Mouse (Mus musculus): ENCODE data around the gene Lamb3. TPM values are rescaled to one million over a fixed set of nuclear protein-coding genes. Genes with fewer than 3 reads are reported as not detected.
"Not testable (repeated sequence)": the region's sequence is repeated elsewhere in the genome, so short reads cannot be mapped to it uniquely, and the experiment has no call there.

Lamb3 gene
- total RNA-seq, 2 experiments from 2014 or later, result 0.89 to 1.6 TPM

DNA sequence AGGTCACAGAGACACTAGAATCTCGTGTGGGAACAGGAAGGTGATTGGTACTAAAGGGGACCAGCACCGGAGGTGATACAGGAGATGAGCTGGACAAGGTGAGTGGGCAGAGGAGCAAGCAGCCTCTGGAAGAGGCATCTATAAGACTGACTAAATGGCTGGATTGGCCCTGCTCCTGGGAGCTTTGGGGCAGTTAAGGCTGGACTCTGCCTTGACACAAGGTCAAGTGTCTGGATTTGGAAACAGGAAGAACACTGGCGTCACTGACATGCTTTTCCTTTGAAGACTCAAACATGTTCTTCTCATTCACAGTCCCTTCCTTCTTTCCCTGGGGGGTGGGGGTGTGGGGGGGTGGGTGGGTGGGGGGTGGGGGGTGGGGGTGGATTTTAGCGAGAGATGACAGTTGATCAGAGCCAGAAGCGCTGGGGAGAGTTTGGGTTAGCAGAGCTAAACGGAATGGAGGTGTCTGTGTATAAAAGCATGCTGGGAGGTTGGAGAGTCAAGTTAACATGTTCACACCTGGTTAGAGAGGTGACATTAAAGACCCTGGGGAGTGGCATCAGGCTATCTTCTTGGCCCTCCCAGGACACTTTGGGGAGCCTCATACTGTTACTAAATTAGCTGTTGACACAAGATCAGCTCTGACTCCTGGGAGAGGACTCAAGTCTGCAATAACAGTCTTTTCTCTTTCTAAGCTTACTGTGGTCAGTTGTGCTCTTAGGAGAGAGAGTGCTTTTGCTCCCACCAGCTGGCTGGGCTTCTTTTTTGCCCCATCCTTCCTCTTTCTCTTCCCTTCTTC lies 63.7 kb downstream of the Lamb3 start:
- intact Hi-C loops (cut with DNase I), result loop anchor here (5.0 kb wide), 1 partner anchor 46 kb away; no protein-coding TSS in a partner anchor
- no peak for DNase-seq (ENCODE audit: low spot score in 2 of 2)

GRCm38 (mm10) chr1:193272137-193272915 lies 64.8 kb downstream of the Lamb3 start:
- DNase-seq (ENCODE audit: low spot score in 2 of 2), result peak in 1 of 2 experiments; percentile 30
- intact Hi-C loops (cut with DNase I), result loop anchor here (5.0 kb wide), 1 partner anchor 45 kb away; no protein-coding TSS in a partner anchor

GRCm38 (mm10) chr1:193272916-193273601 lies 65.6 kb downstream of the Lamb3 start, which contains the start of gene G0s2:
G0s2 (minus strand) TSS chr1:193273217.
- DNase-seq (ENCODE audit: low spot score in 2 of 2), result peak; percentile 52 to 55
- intact Hi-C loops (cut with DNase I), result loop anchor here (5.0 kb wide), 1 partner anchor 44 kb away; no protein-coding TSS in a partner anchor

GRCm38 (mm10) chr1:193274407-193275071 lies 67.0 kb downstream of the Lamb3 start:
- intact Hi-C loops (cut with DNase I), result loop anchor here (5.0 kb wide), 1 partner anchor 43 kb away; no protein-coding TSS in a partner anchor

GRCm38 (mm10) chr1:193278414-193279045 lies 71.0 kb downstream of the Lamb3 start:
- no peak for DNase-seq (ENCODE audit: low spot score in 2 of 2)
- intact Hi-C loops (cut with DNase I), result no loop called here

More at GRCm38 (mm10) chr1:193274407-193275071, 67.0 kb downstream of the Lamb3 start:
- no peak for DNase-seq (ENCODE audit: low spot score in 2 of 2)

DNA sequence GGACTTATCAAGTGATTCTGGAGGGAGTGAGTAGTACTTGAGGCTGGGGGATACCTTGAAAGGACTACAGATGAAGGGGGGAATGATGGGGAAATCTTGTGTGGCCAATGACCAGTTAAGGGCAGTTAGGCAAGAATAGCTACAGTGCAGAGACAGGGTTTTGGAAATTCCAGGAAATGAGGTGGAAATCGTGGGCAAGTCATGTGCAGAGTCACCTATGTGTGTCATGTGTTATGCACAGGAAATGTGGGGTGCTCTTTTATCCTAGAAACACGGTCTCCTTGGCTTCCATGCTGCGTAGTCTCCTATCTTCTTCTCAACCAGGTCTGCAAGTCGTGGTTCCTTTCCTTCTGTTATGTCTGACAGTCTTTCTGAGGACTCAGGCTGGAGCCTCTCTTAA lies 72.0 kb downstream of the Lamb3 start:
- intact Hi-C loops (cut with DNase I), result no loop called here
- DNase-seq (ENCODE audit: low spot score in 2 of 2), result no peak

DNA sequence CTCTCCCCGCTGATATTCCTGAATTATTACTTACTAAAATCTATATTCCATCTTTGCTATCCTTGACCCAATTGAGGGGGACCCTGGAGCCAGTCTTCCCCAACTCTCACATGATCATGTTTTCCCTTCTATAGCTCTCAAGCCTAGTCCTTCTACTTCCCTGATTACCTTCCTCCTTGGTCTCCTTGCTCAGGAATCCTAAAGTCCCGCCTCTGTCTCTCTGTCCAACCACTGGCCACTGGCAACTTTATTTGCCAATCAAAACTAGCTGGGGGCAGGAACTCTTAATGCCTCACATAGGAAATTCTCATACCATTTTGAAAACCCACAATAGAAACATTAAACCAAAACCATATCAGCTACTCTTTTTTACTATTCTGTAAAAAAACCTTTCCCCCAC lies 73.8 kb downstream of the Lamb3 start:
- DNase-seq (ENCODE audit: low spot score in 2 of 2), result no peak
- intact Hi-C loops (cut with DNase I), result no loop called here

- intact Hi-C loops (cut with DNase I), result no loop called here
- DNase-seq (ENCODE audit: low spot score in 2 of 2), result no peak
Measured at GRCm38 (mm10) chr1:193284228-193284779, 76.8 kb downstream of the Lamb3 start.

- DNase-seq (ENCODE audit: low spot score in 2 of 2); intact Hi-C loops (cut with DNase I): not testable (repeated sequence)
Measured at GRCm38 (mm10) chr1:193285766-193286325, 78.3 kb downstream of the Lamb3 start.

DNA sequence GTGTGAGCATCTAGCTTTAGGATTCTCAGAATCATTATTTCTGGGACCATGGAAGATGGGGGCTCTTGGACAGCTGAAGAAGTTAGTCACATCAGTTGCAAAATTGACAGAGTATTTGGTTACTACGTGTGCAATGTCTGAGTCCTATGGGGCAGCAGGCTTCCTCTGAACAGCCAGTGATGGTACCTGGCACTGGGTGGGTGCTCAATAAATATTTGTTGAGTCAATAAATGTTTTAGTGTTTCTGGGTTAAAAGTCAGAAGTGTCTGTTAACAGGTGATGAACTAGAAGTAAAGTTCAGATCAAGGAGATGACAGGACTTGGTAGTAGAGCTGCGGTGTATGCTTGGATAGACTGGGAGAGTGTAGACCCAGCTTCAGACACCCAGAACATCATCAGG lies 80.1 kb downstream of the Lamb3 start:
- DNase-seq (ENCODE audit: low spot score in 2 of 2), result no peak
- intact Hi-C loops (cut with DNase I), result no loop called here

GRCm38 (mm10) chr1:193289076-193289475 lies 81.6 kb downstream of the Lamb3 start:
- intact Hi-C loops (cut with DNase I), result no loop called here
- DNase-seq (ENCODE audit: low spot score in 2 of 2), result no peak

DNA sequence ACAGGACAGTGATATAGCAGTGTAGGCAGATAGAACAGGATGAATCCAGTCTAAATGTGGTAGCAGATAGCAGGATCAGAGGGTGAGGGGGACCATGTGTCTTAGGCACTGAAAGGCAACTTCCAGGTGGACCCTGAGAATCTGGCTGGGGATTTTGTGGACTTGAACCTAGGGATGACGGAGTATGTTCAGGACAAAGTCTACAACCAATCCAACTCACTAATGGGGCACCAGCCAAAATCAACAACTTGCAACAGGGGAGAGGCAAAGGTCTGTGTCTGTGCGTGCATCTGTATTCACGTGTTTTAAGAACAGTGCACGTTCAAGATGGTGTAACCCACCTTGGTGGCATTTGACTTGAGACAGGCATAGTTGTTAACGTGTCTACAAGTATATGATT lies 82.4 kb downstream of the Lamb3 start:
- intact Hi-C loops (cut with DNase I), result no loop called here
- no peak for DNase-seq (ENCODE audit: low spot score in 2 of 2)

DNA sequence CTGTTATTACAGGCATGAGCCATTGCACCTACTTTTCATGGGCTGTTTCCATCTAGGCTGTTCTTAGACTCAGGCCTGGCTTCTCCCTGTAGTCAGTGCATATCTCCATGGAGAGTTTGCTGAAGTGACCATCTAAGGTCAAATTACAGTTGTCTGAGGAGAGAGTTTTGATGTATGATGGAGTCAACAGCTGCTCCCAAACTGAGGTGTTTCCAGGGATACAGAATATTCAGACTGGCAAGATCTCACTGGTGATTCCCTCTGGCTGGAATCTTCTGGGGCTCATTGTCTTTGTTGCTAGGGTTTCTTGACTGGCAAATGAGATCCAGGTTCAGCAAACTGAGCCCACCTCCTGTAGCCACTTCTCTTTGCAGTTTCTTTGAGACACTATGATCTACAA lies 83.2 kb downstream of the Lamb3 start:
- no peak for DNase-seq (ENCODE audit: low spot score in 2 of 2)
- intact Hi-C loops (cut with DNase I), result no loop called here

DNA sequence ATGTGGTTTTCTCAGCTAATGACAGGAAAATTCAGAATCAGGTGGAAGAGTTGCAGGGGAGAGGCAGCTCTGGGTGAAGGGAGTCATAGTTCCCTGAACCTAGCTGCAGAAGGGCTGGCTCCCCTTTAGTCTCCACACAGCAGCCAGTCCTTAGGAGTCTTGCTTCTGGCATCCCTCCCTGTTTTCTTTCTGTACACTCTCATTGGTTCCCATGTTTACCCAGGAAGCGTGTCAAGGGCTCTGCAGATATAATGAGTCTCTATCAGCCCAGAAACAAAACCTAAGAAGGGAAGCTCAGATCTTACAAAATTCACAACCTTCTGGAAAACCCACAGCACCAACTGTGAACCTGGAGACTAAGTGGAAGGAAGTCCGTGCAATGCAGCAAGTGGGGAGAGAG lies 85.5 kb downstream of the Lamb3 start:
- DNase-seq (ENCODE audit: low spot score in 2 of 2), result no peak
- intact Hi-C loops (cut with DNase I), result no loop called here

DNA sequence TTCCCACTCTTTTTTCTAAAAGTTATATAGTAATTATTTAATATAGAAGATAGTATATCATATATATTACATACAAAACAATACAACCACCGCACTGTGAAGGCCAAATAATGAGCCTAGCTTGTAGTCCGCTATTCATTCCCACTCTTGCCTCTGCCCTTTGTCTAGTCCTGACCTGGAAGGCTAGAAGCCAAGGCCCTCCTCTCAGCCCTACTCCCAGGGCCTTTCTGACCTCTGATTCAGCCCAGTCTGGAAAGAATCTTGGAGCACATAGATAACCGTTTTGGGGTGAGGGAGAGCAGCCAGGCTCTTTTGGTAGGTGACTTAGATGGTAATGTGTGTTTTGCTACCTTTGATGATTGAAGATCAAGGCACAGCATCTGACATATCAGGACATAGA lies 86.4 kb downstream of the Lamb3 start:
- no peak for DNase-seq (ENCODE audit: low spot score in 2 of 2)

DNA sequence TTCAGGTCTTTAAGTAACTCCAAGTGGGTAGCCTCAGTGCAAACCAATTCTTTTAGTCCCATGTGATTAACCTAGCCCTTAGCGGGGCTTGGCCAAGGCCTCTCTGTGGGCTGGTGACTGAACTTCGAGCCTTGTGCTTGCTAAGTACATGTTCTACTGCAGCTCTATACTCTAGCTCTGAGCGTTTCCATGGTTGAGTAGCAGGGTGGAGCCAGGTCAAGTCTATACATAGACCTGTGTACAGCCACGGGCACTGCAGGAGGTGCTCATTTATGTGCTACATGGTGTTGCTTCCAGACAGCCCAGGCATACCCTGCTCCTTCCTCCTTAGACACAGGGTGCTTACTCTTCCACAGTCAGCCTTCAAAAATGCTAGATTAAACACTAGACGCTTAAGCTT lies 88.4 kb downstream of the Lamb3 start:
- intact Hi-C loops (cut with DNase I), result no loop called here
- DNase-seq (ENCODE audit: low spot score in 2 of 2), result no peak

More for the DNA sequence above, 86.4 kb downstream of the Lamb3 start:
- intact Hi-C loops (cut with DNase I), result no loop called here

DNA sequence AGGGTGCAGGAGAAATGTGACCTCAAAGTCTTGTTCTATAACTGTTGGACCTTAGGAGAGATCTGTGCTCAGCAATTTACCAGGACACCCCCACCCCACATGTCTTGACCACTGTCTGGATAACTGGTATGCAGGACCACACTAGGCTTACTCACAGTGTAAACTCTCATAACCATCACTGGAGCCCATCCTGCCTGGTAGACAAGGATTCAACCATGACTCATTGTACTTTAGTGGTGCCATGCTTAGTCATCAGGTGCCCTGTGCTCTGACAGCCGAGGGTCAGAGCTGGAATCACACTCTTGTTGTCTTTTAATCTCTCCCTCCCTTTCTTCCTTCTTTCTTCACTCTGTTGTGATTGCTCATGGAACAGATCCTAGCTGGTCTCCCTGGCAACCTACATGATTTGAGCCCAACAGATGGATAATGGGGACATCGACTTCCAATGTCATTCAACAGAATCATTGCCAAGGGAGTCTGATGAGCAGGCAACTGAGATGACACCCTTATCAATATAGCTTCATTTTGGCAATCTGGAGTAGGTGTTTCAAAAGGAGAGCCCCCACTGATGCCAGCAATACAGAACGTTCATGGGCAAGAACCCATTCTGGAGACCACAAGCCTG lies 90.8 kb downstream of the Lamb3 start:
- intact Hi-C loops (cut with DNase I), result no loop called here
- no peak for DNase-seq (ENCODE audit: low spot score in 2 of 2)

DNA sequence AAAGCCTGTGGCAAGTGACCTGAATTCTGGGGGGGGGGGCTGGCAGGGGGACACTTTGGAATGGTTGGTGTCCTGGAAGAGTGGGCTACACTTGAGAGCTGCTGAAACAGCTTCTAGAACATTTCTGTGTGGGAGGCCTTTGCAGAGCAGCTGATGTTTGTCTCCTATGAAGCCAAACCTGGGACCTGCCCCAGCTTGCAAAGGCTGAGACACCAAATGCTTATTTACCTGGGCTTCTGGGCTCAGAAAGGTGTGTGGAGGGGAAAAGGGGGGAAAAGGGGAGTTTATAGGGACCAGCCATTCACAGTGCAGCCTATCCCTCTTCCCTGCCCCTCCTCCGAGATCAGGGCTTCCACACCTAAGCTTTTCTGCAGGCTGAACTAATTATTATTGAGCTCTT lies 92.5 kb downstream of the Lamb3 start:
- intact Hi-C loops (cut with DNase I), result no loop called here
- DNase-seq (ENCODE audit: low spot score in 2 of 2), result no peak

Data from left cerebral cortex, postnatal 36 days (tissue).